Mouse (Mus musculus) lung, postnatal 25 days (tissue): Measurements from ENCODE around the gene Sart1.
A peak's percentile ranks its signal among the peaks of the same experiment; 100 is the strongest.

Source experiments
- DNase-seq: peaks from one replicate; pipeline ENCODE4 v3.0.0; 2022; ENCODE audit warnings: low spot score

The Sart1 gene

DNA sequence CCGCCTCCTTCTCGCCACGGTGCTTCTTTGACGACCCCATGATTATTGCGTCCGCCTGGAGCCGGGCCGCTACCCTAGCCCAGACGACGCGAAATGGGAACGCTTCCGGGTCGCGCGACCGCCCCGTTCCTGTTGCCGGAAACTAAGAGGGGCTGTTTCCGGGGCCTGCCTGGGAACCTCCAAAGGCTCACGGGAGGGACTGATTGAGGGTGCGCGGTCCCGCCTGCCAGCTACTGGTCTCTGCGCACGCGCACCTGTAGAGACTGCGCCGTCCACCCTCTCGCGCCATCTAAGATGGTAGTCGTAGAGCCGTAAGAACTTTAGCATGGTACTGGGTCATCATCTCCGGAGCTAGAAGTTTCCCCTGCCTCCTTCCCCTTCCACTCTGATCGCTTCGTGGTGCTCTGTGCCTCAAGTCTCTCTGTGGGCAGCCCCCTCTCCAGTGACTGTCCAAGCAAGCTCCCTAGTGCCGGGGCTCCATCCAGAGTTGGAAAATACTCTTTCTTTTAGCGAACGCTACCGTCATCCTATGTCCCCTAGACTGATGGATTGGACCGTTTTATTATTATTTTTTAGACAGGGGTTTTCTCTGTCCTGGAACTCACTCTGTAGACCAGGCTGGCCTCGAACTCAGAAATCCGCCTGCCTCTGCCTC is at the start of gene Sart1:
TSS of gene Sart1 (minus strand) at position 116 of the 655 bp plus-strand sequence.
- peak; percentile 96 for DNase-seq

DNA sequence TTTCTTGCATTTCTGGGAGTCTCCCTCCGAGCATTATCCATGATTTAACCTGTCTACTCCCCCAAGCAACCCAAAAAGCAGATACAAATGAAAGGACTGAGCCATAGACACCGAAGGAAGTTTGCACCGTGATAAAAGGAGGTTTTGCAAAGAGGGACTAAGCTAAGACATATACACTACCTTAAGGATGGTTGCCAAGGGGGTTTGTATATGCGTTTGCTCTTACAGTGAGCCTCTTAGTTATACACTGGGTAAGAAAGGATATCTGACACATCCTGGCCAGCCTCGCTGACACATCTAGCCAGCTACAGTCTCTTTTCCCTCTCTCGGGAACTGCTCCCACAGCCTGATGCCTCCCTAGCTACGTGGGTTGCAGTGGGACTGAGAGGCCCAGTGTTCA is 45.4 kb upstream of the Sart1 start:
- DNase-seq = no peak

GRCm38 (mm10) chr19:5432992-5433852 is 44.7 kb upstream of the Sart1 start:
- DNase-seq = peak; percentile 70

DNA sequence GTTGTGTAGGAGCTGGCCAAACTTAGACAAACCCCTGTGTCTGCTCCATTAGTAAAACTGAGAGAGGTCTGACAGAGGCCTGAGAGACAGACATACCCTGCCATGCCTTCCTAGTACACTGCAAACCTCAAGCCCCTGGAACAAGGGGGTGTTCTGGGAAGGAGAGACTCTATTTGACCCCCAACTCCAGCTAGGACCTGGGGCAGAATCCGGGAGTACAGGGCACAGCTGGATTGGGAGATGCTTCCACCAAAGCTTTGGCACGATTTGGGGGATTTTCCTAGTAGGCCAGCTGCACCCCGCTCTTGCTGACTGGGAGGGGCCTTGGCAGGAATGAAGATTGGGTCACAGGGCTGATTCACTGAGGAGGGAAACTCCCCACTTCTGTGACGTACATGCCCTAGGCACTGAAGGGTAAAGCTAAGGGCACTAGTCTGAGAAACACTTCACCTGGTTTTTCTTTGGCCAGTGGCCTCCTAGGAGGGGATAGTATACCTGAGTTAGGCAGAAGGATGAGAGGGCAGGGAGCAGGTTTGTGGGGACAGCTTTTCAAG is 43.5 kb upstream of the Sart1 start:
- peak; percentile 60 for DNase-seq

GRCm38 (mm10) chr19:5430408-5430807 is 41.9 kb upstream of the Sart1 start:
- no peak for DNase-seq

GRCm38 (mm10) chr19:5429806-5430205 is 41.3 kb upstream of the Sart1 start:
- DNase-seq = no peak

GRCm38 (mm10) chr19:5429219-5429618 is 40.7 kb upstream of the Sart1 start:
- DNase-seq = no peak

DNA sequence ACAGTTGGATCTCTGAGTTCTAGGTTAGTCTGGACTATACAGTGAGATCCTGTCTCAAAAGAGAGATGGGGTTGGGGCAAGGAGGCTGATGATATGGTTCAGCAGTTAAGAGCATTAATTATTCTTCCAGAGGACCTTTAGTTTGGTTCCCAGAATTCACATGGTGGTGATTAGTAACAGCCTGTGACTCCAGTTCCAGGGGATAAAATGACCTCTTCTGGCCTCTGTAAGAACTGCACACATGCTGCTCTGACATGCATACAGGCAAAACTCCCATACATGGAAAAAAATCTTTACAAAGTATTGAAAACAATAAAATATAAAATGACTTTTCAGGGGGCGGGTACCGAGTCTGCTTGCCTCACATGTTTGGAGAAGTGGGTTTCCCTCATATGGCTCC is 39.6 kb upstream of the Sart1 start:
- DNase-seq = peak; percentile 67

GRCm38 (mm10) chr19:5426640-5427290 is 38.3 kb upstream of the Sart1 start:
- no peak for DNase-seq

GRCm38 (mm10) chr19:5425906-5426565 is 37.5 kb upstream of the Sart1 start:
- no peak for DNase-seq

DNA sequence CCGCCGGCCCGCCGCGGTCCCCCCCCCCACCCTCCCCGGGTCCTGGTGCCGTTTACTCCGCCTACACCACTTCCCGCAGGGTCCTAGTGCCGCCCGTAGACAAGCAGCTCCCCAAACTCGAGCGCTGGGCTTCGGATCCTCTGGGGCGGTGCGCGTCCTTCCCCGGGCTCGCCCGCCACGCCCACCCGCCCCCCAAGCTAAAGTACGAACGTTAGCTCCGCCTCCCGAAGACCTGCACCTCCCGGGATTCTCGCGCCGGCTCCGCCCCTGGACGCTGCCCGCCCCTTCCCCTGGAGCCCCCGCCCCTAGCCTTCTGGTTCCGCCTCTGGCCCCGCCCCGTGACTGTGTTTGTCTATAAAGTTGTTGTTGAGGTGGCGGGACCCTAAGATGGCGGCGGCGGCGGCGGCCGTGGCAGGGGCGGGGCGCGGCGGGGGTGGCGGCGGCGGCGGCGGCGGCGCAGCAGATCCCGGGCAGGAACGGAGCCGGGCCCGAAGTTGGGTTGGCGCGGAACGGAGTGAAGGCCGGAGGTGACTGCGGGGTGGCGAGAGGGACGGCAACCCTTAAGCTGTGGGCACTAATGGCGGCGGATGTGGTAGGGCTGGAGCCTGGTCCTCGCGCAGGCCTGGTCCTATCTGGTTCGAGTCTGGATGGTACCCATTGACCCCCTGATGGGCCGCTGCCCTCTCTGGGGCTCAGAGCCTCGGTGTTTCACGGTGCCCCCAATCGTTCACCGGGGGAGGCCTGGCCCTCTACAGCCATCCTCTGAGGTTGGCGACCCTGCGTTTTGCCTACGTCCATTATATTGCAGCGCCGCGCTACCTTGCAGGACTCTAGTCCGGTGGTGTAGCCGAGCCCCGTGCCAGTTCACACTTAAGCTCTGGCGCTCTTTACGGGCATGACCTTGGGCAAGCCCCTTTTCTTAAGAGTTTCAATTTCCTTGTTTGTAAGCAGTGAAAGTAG is 36.6 kb upstream of the Sart1 start, which contains the start of the genes Drap1 and AI837181:
TSS of gene Drap1 (minus strand) at position 198 of the 960 bp plus-strand sequence.
TSS of gene AI837181 (plus strand) at position 363 of the 960 bp plus-strand sequence.
- DNase-seq = peak; percentile 90

GRCm38 (mm10) chr19:5424092-5424781 is 35.7 kb upstream of the Sart1 start:
- peak; percentile 91 for DNase-seq

GRCm38 (mm10) chr19:5423561-5423960 is 35.1 kb upstream of the Sart1 start:
- DNase-seq = no peak

DNA sequence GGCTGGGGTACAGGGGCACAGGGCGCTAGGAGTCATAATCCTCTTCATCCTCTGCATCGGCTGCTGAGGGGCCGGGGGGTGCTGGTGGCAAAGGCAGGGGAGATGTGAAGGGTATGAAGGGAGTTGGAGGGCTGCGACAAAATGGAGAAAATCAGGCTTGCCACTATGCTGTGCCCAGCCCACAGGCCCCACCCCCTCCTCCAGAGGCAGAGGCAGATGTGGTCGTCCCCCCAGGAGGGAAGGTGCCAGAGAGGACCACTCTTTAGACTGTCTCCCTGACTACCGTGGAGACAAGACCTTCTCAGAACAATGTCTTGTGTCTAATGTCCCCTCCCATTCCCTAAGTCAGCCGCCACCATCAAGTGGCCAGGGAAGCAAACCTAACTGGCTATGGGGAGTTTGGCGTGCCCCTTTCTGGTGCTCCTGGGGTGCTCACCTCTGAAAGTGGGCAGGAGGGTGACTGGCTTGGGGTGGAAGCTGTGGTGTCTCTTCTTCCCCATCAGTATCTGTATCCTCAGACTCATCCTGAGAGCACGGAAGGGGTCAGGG is 34.5 kb upstream of the Sart1 start:
- DNase-seq = no peak

DNA sequence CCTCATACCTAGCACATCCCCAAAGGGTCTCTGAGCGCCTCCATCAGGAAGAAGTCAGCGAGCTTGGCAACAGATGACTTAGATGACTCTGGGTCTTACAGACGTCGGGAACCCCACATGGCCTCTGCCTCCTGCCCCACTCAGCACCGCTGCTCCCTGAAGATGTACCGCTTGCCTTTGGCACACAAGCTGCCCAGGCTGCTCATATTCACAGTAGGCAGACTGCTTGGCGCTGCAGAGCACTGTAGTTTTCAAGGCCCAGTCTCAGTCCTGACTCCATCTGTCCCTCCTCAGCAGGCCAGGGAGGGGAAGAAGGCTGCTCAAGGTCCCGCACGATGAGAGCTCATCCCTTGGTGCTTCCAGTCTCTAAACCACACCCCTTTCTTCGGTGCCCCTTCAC is 33.8 kb upstream of the Sart1 start:
- DNase-seq = no peak

GRCm38 (mm10) chr19:5421784-5422183 is 33.3 kb upstream of the Sart1 start:
- no peak for DNase-seq

GRCm38 (mm10) chr19:5420579-5420978 is 32.1 kb upstream of the Sart1 start:
- no peak for DNase-seq

DNA sequence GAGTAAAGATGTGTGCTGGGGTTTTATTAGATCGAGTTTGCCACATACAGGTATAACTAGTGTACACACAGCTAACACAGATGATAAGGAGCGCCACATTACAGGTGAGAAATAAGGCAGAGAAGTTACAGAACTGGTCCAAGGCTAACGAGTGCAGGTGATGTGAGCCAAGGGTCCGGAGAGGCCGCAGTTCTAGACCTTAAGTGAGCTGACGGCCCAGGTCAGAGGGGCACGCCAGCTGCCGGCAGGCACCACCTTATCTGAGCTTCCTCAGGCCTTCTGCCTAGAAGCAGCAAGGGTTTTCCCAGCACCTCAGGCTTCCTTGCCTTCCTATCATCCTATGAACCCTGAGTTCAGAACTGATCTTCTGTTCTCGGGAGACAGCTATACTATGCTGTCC is 31.1 kb upstream of the Sart1 start:
- no peak for DNase-seq

DNA sequence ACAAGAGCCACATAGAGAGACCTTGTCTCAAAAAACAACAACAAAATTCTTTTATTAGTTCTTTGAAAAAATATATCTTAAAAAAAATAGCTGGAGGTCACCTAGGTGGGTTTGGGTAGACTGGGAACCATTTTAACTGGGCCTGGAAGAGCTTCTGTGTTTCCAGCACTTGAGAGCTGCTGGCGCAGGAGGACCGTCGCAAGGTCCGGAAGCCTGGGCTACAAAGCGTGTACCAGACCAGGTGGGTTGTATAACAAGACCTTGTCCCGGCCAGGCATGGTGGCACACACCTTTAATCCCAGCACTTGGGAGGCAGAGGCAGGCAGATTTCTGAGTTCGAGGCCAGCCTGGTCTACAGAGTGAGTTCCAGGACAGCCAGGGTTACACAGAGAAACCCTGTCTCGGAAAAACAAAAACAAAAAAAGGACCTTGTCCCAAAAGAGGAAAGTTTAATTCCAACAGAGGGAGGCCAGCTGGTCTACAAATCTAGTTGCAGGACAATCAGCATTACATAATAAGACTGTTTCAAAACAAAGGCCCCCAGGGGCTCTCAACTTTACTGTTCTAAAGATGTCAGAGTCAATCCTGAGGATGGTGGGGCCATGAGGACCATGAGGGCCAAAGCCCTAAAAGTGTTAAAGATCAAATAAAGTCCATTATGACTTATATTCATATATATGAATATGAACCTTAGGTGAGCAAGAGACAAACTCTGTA is 30.4 kb upstream of the Sart1 start:
- no peak for DNase-seq
